Mouse (Mus musculus) monocyte, adult 5-6 weeks (primary cell): ENCODE results near the gene Cyp2g1. TPM values are rescaled to one million over a fixed set of nuclear protein-coding genes. Genes with fewer than 3 reads are reported as not detected.
"Not testable (repeated sequence)": the region's sequence is repeated elsewhere in the genome, so short reads cannot be mapped to it uniquely, and the experiment has no call there.

Experiments used
- ATAC-seq: fragments of 153-309, 156-312 bp; replicated peaks from 2 replicates; pipeline ENCODE4 v1.8.0; 2017; ENCODE audit warnings: mild to moderate bottlenecking; ENCODE audit not compliant: low TSS enrichment, insufficient number of reproducible peaks, severe bottlenecking, poor library complexity, low FRiP score
- total RNA-seq: library from RNA; stranded (forward); fragments of 200-1000, 200-491, 200-594 nt; gene quantifications from 3 replicates; pipeline ENCODE4 v1.2.3, GENCODE M21; 2017

The Cyp2g1 gene
- total RNA-seq, 1 experiment from 2014 or later, result not detected

DNA sequence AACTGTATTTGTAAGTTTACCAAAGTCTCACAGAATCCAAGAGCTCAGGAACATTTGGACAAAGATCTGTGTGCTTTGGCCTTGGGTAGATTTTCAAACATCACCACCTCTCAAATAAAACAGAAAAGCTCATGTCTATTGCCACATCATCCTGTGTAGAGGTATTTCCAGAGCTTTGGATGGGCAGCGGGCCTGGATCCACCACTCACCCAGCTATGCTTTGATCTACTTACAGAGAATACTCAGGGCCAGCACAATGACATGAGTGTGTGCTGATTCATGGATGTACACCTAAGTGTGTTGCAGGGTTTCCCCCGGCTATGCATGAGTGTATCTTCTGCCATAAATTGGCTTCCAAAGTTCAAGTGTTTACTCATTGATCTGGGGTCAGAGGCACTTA is 34.7 kb downstream of the Cyp2g1 start:
- not testable (repeated sequence) for ATAC-seq

DNA sequence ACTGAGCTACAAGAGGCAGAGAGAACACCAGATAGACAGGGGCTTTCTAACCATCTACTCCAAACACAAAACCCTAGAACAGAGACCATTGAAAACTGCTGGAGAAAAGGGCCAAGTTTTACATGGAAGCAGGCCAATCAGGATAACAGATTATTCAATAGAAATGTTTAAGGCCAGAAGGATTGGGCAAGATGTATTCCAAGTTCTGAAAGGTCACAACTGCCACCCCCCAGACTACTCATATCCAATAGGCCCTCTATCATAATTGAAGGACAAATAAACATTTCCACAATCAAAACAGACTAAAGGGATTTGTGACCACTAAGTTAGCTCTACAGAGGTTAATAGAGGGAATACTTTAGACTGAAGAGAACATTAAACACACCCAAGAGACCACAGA is 41.4 kb downstream of the Cyp2g1 start:
- not testable (repeated sequence) for ATAC-seq

Other genes starting within 250 kb of the Cyp2g1 start
- not detected in 3 replicates for gene Vmn1r185, start 190.4 kb upstream of the Cyp2g1 start, total RNA-seq
- gene Cyp2b23, start 122.5 kb upstream of the Cyp2g1 start, total RNA-seq, result not detected in 3 replicates
- gene Cyp2b19, start 51.8 kb upstream of the Cyp2g1 start, total RNA-seq, result not detected in 3 replicates
- gene Cyp2a5, start 26.4 kb downstream of the Cyp2g1 start, total RNA-seq, result not detected in 3 replicates
- not detected in 3 replicates for gene Cyp2a22, start 130.5 kb downstream of the Cyp2g1 start, total RNA-seq
- gene Cyp2a12, start 220.2 kb downstream of the Cyp2g1 start, total RNA-seq, result not detected in 3 replicates